In the genomic region with DNA sequence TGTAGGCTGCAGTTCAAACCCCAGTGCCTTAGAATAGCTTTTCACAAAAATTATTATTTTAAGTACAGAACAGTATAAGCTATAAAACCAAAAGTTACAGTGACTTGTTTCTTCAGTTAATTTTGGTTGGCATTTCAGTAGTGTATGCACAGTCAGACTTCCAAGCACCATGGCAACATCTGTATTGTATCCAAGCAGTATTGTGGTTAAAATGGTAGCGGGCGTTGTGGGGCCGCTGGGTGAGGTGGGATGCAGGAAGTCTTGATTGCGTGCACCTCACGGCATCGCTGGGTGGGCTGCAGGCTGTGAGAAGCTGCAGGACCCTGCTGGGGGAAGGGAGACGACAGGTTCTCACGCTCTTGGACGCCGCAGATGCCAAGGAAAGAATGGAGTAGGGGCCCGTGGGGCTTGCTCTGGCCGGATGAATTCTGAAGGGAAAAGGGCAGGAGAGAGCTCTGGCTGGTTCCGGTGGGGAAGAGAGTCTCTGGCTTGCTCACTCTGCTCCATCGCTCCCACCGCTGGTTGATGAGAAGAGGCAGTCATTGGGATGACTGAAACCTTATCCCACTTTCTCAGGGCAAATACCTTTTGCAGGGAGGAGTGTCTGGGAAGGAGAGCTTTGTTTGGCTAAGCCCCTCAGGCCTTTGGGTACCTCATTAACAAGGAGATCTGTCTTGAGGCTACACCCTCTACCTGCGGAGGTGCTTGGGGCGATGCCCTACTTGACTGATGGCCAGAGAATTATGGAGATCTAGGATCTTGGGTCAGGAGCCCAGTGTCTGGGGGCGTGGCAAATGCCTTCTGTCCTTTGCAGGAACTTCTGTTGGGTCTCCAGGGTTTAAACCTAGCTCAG, we compare ENCODE assay signal across 9 mouse cellular contexts.
DNase-seq lines count a peak whose midpoint lies in the region; ATAC-seq lines count a peak whose summit lies in the region.
"Had no signal": no experiment of that assay in that cellular context is flagged by ENCODE, and none has a peak within 500 bp of the region (broad histone marks: within the 10 kb centered on the region; RNA-seq: fewer than 3 reads in every experiment).

No protein-coding gene starts in this region.

- no peaks in the 10 kb centered on the region for H3K27me3 ChIP-seq in hindbrain, embryonic 12.5 days
- no peaks in the 10 kb centered on the region for H3K27me3 ChIP-seq in midbrain, embryonic 16.5 days (ENCODE audit: control insufficient read depth, insufficient read depth, low read depth, low read length)

- H3K27ac ChIP-seq in hindbrain, embryonic 12.5 days, result 0 out of 2 replicates have a peak overlapping the region, but pooled peaks have one; percentile 2
- peak overlapping the region; percentile 20; the same call in 1 of the 2 replicates for H3K27ac ChIP-seq in midbrain, embryonic 16.5 days (ENCODE audit: low read length)

- H3K4me1 ChIP-seq in hindbrain, embryonic 12.5 days, result peaks cover 17% of the 10 kb centered on the region
- H3K4me1 ChIP-seq in midbrain, embryonic 16.5 days (ENCODE audit: control insufficient read depth, insufficient read depth, low read length), result peaks cover 3% of the 10 kb centered on the region; the same call in 1 of the 2 replicates

- 0 out of 2 replicates have a peak, but pooled peaks have one; percentile 23 for ATAC-seq in common myeloid progenitor, adult 5-6 weeks (replicated peaks; ENCODE audit: low read depth, poor library complexity, severe bottlenecking)
- ATAC-seq in hindbrain, embryonic 12.5 days (ENCODE audit: low FRiP score), result no peak; the same call in 1 of the 2 replicates
- no peak for ATAC-seq in midbrain, embryonic 16.5 days

- H3K9ac ChIP-seq in hindbrain, embryonic 12.5 days, result 0 out of 2 replicates have a peak overlapping the region, but pooled peaks have one; percentile 23
- H3K9ac ChIP-seq in midbrain, embryonic 16.5 days (ENCODE audit: low read depth, low read length), result no peak overlapping the region

- peak overlapping the region; percentile 44 for H3K4me2 ChIP-seq in hindbrain, embryonic 12.5 days (replicated peaks)
- H3K4me2 ChIP-seq in midbrain, embryonic 16.5 days (ENCODE audit: low read length), result peak overlapping the region; percentile 44

- 27% methylated on average over 18 of the region's 18 CpGs for WGBS in hindbrain, embryonic 12.5 days
- WGBS in midbrain, embryonic 16.5 days, result 37% methylated on average over 18 of the region's 18 CpGs

- no peak overlapping the region for H3K4me3 ChIP-seq in hindbrain, embryonic 12.5 days
- peak overlapping the region; percentile 17 for H3K4me3 ChIP-seq in midbrain, embryonic 16.5 days (ENCODE audit: low read depth, low read length)

- DNase-seq in kidney, adult 11 months, result peak; percentile 7
- DNase-seq in kidney, adult 9 months, result no peak
- DNase-seq in cerebellum, adult 8-10 months, result no peak
- no peak for DNase-seq in layer of hippocampus, adult 9-10 months (ENCODE audit: low spot score)
- no peak for DNase-seq in thymus, postnatal 10 days (ENCODE audit: low spot score in 2 of 2)
- DNase-seq: cerebellum, adult 9-10 months had no signal

- H3K36me3 ChIP-seq in hindbrain, embryonic 12.5 days, result no peaks in the 10 kb centered on the region
- no peaks in the 10 kb centered on the region for H3K36me3 ChIP-seq in midbrain, embryonic 16.5 days (ENCODE audit: control insufficient read depth, insufficient read depth, low read length)

- no peaks in the 10 kb centered on the region for H3K9me3 ChIP-seq in hindbrain, embryonic 12.5 days (replicated peaks)
- H3K9me3 ChIP-seq in midbrain, embryonic 16.5 days (replicated peaks; ENCODE audit: control insufficient read depth, low read length, poor library complexity, severe bottlenecking), result no peaks in the 10 kb centered on the region
